Mouse (Mus musculus) G1E (cell line): Measurements from ENCODE around the gene Kcnh3. TPM values are rescaled to one million over a fixed set of nuclear protein-coding genes. Genes with fewer than 3 reads are reported as not detected.

ENCODE experiments used
- ATAC-seq: 2 replicates; pipeline ENCODE4 v1.8.0; 2016; ENCODE audit warnings: mild to moderate bottlenecking; ENCODE audit not compliant: insufficient number of reproducible peaks, poor library complexity, low FRiP score, severe bottlenecking; ENCODE audit errors: extremely low read depth
- DNase-seq: peaks from one replicate; pipeline ENCODE4 v3.0.0; 2012; ENCODE audit warnings: low spot score
- H3K27me3 ChIP-seq: 2 replicates; pipeline ENCODE4 v1.6.1; 2012; ENCODE audit warnings: mild to moderate bottlenecking, low read length, inconsistent platforms; ENCODE audit not compliant: insufficient read depth
- H3K36me3 ChIP-seq: replicated peaks from 2 replicates; pipeline ENCODE3; 2012; ENCODE audit warnings: mild to moderate bottlenecking, inconsistent platforms
- H3K4me1 ChIP-seq: 2 replicates; pipeline ENCODE4 v1.6.1; 2012; ENCODE audit warnings: low read depth, low read length, inconsistent platforms, mixed read lengths; ENCODE audit not compliant: insufficient read depth
- H3K4me3 ChIP-seq: 2 replicates; pipeline ENCODE4 v1.5.1; 2012; ENCODE audit warnings: low read depth, mild to moderate bottlenecking, inconsistent platforms, low read length, moderate library complexity, mixed read lengths
- H3K9me3 ChIP-seq: replicated peaks from 2 replicates; pipeline ENCODE4 v1.6.1; 2012; ENCODE audit warnings: inconsistent platforms
- CTCF ChIP-seq: IDR thresholded peaks from 2 replicates; pipeline ENCODE4 v1.5.1; 2012; ENCODE audit warnings: low read depth, low read length, inconsistent platforms, mixed read lengths
- GATA1 ChIP-seq: IDR thresholded peaks from 2 replicates; pipeline ENCODE4 v1.6.1; 2012; ENCODE audit warnings: borderline replicate concordance, low read length, inconsistent platforms, mixed read lengths
- GATA2 ChIP-seq: IDR thresholded peaks from 2 replicates; pipeline ENCODE4 v1.6.1; 2012; ENCODE audit warnings: low read depth, low read length, inconsistent platforms, borderline replicate concordance
- POLR2AphosphoS5 ChIP-seq: IDR thresholded peaks from 2 replicates; pipeline ENCODE4 v1.6.1; 2012; ENCODE audit warnings: low read depth, low read length, inconsistent platforms; ENCODE audit not compliant: insufficient replicate concordance
- TAL1 ChIP-seq: conservative IDR thresholded peaks from 2 replicates; pipeline ENCODE4 v1.6.1; 2012; ENCODE audit warnings: low read depth, low read length, inconsistent platforms, mixed read lengths
- polyA plus RNA-seq: library from polyadenylated mRNA; stranded (reverse); fragments of >175 nt; gene quantifications from 2 replicates; pipeline ENCODE4 v1.2.3, GENCODE M21; 2012
- total RNA-seq, 2 experiments: library from RNA; stranded (forward) in 1 of 2; stranded (reverse) in 1 of 2; fragments of 200-1000 nt in 1 of 2; fragments of >200 nt in 1 of 2; fragmentation: Nextera tagmentation in 1 of 2; gene quantifications; 2 replicates each; pipeline ENCODE4 v1.2.3; 2014 to 2017

Gene Kcnh3
- total and polyA plus RNA-seq, 3 experiments = 0.05 TPM; not detected in 2

DNA sequence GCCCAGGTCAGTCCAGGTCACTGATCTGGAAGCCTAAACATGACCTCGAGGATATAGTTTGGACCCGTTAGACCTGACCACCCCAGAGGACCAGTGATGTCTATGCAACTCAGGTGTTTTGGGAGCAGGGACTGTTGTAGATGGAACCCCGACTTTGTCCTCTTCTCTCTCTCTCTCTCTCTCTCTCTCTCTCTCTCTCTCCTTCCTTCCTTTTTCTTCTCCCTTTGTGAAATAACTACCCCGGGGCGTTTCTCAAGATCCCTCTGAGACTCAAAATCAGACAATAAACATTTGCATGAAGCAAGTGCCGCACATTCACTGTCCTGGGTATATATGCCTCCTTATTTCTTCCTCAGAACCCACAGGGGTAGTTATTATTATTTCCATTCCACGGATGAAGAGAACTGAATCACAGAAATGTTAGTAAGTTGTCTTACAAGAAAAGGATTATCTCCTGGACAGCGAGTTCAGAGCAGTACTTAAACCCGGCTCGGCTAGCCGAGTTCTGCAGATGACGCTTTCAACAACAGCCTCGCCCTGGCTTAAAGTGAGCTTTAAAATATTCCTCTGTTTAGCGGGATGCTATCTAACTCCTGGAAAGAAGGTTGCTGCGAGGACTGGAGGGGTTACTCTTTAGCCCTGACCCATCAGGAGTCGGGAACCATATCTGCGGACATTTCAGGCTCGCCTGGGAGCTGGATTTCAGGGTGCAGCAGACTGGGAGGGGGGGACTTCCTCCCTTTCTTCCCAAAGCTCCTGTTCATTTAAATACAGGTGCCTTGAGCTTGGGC, 1.7 kb upstream of the Kcnh3 start:
- no peaks in the 10 kb centered on the region for H3K4me1 ChIP-seq
- H3K36me3 ChIP-seq = no peaks in the 10 kb centered on the region
- H3K27me3 ChIP-seq = peaks cover 55% of the 10 kb centered on the region
- ATAC-seq = no peak
- H3K4me3 ChIP-seq = no peak overlapping the region
- TF ChIP-seq GATA1 (no peak), CTCF (no peak), POLR2AphosphoS5 (no peak), GATA2 (no peak), TAL1 (no peak)
- no peak for DNase-seq
- no peaks in the 10 kb centered on the region for H3K9me3 ChIP-seq

DNA sequence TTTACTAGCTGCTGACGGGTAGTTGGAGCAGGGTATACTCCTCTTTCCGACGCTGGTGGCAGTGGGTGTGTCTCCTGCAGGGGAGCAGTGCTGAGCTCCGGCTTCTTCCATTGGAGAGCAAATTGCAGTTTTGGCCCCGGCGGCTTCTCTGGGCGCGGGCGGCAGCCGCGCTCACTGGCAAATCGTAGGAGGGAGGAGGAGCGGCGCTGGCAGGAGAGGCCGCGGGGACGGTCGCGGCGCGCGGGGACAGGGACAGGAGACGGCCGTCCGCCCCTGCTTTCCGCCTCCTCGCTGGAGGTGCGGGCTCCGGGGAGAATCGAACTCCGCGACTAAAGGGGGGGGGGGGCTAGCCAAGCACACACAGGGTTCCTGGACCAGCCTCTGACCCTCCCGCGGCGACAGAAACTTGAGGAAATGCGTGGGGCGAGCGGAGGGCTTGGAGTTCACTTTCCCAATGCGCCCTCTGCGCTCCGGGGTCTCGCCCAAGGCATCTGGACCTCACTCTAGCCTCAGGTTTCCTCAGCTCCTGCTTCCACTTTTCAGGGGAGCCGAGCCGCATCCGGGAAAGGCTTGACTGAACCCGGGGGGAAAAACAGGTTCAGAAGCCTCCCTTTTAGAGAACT, 965 bp upstream of the Kcnh3 start:
- no peak for TF ChIP-seq GATA1
- TF ChIP-seq CTCF = no peak
- DNase-seq = no peak
- peaks cover 59% of the 10 kb centered on the region for H3K27me3 ChIP-seq
- H3K4me1 ChIP-seq = no peaks in the 10 kb centered on the region
- H3K36me3 ChIP-seq = no peaks in the 10 kb centered on the region
- H3K9me3 ChIP-seq = no peaks in the 10 kb centered on the region
- no peak overlapping the region for H3K4me3 ChIP-seq
- no peak for ATAC-seq

DNA sequence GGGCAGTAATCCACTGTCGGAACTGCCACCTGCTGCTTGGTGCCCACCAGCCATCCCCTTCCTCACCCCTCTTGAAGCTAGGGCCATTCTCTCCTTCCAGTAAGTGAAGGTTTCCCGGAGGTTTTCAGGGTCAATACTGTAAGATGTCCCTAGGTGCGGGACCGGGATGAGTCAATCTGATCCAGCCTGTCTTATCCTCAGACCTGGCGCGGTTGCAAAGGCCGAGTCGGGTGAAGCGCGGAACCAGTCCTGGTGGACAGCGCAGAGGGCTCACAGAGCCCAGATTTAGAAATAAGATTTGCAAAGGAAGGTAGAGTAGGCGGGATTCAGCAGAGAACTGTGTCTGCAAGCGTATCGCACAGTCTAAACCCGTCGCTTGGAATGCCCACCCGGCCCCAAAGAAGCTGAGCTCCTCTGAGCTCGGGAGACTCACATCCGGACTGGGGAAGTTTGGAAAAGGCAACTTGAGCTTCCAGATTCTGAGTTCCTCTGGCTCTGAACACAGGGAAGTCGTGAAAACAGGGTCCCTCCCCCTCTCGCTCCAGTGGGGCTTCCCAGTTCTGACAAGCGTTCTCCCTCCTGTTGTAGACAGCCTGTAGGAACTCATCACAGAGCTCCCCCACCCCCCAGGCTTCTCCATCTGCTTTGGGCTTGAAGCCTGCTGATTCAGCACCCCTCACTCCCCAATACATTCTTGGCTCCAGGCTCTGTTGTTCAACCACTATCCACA, 585 bp downstream of the Kcnh3 start:
- Histone ChIP-seq H3K4me1 (no peaks in the 10 kb centered on the region), H3K4me3 (no peak overlapping the region), H3K27me3 (peaks cover 58% of the 10 kb centered on the region), H3K36me3 (no peaks in the 10 kb centered on the region), H3K9me3 (no peaks in the 10 kb centered on the region)
- TF ChIP-seq TAL1 (no peak), GATA2 (no peak), CTCF (no peak), GATA1 (no peak), POLR2AphosphoS5 (no peak)
- no peak for ATAC-seq
- no peak for DNase-seq

DNA sequence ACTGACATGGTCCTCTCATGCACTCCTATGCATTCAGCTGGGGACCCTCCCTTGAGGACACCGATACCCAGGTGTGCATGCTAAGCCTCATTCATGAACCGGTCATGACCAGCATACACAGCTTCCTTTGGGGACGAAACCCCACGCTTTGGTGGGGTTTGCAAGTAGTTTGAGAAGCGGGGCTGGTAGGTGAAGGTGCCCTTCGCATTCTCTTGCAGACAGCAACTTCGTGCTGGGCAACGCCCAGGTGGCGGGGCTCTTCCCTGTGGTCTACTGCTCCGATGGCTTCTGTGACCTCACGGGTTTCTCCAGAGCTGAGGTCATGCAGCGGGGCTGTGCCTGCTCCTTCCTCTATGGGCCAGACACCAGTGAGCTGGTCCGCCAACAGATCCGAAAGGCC, 1.4 kb downstream of the Kcnh3 start:
- H3K9me3 ChIP-seq = no peaks in the 10 kb centered on the region
- H3K4me1 ChIP-seq = no peaks in the 10 kb centered on the region
- TF ChIP-seq GATA2 = no peak
- no peak for TF ChIP-seq CTCF
- no peak for TF ChIP-seq TAL1
- TF ChIP-seq GATA1 = no peak
- no peak for TF ChIP-seq POLR2AphosphoS5
- no peak for ATAC-seq
- no peak overlapping the region for H3K4me3 ChIP-seq
- DNase-seq = no peak
- no peaks in the 10 kb centered on the region for H3K36me3 ChIP-seq
- H3K27me3 ChIP-seq = peaks cover 59% of the 10 kb centered on the region

DNA sequence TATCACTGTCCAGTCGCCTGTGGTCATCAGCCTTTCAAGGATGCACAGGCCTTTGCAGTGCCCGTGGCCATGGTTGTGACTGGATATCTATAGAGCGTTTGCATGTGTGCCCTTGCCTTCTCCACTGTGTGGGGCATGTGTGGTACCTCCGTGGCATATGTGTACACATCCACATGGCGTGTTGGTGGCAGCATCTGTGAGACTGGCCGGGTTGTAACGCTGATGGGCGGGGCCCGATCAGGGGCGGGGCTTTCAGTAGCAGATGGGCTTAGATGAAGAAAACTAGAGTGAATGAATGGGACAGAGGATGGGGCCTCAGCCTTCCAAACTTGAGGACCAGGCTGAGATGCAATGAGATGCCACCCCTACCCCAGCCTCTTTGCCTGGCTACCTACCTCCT, 7.3 kb downstream of the Kcnh3 start:
- Histone ChIP-seq H3K4me1 (no peaks in the 10 kb centered on the region), H3K27me3 (peaks cover 27% of the 10 kb centered on the region), H3K9me3 (no peaks in the 10 kb centered on the region), H3K36me3 (no peaks in the 10 kb centered on the region), H3K4me3 (no peak overlapping the region)
- TF ChIP-seq CTCF (no peak), TAL1 (no peak)
- no peak for DNase-seq
- no peak for ATAC-seq

DNA sequence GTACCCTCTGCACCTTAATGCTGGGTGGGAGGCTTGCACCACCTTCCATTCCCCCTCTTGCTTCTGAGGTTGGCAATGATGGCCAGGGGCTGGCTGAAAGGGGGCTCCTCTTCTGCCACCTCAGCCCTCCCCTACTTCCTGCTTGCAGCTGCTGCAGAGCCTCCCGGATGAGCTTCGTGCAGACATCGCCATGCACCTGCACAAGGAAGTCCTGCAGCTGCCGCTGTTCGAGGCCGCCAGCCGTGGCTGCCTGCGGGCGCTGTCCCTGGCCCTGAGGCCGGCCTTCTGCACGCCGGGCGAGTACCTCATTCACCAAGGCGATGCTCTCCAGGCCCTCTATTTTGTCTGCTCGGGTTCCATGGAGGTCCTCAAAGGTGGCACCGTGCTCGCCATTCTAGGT, 9.1 kb downstream of the Kcnh3 start:
- H3K4me1 ChIP-seq = no peaks in the 10 kb centered on the region
- H3K4me3 ChIP-seq = no peak overlapping the region
- no peak for TF ChIP-seq TAL1
- no peak for TF ChIP-seq GATA2
- TF ChIP-seq GATA1 = no peak
- no peak for TF ChIP-seq CTCF
- TF ChIP-seq POLR2AphosphoS5 = no peak
- H3K36me3 ChIP-seq = no peaks in the 10 kb centered on the region
- no peaks in the 10 kb centered on the region for H3K9me3 ChIP-seq
- no peak for DNase-seq
- ATAC-seq = no peak
- peaks cover 26% of the 10 kb centered on the region for H3K27me3 ChIP-seq
